ENCODE assay signal across 15 mouse cellular contexts in the genomic region with DNA sequence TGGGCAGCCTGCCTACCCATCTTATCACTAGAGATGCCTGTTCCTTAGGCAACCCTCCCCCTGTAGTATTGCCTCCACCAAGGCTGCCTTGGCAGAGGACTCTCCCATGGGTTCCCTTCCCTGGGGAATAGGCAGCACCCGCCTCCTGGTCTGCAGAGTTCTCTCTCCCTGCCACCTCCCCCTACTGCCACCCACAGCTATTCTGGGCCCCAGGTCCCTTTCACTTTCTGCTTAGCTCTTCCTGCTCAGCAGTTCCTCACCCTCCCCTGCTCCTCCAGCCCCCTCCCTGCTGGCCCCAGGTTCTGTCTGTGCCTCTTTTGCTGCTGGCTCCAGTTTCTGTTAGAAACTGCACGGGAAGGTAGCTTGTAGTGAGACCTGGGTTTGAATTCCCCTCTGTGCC. TPM values are rescaled to one million over a fixed set of nuclear protein-coding genes. Genes with fewer than 3 reads are reported as not detected.
DNase-seq lines count a peak whose midpoint lies in the region; ATAC-seq and TF ChIP-seq lines count a peak whose summit lies in the region.
"Had no signal": no experiment of that assay in that cellular context is flagged by ENCODE, and none has a peak within 500 bp of the region (broad histone marks: within the 10 kb centered on the region; RNA-seq: fewer than 3 reads in every experiment).

No protein-coding gene starts in this region.

- 0 out of 2 replicates have a peak overlapping the region, but pooled peaks have one; percentile 11 for H3K27ac ChIP-seq in liver, postnatal 0 days (ENCODE audit: low read depth)
- no peak overlapping the region for H3K27ac ChIP-seq in hindbrain, embryonic 10.5 days
- H3K27ac ChIP-seq: embryonic facial prominence, embryonic 13.5 days; hindbrain, embryonic 12.5 days had no signal

- H3K4me1 ChIP-seq in liver, postnatal 0 days (ENCODE audit: insufficient read depth): peaks cover 47% of the 10 kb centered on the region
- peaks cover 90% of the 10 kb centered on the region for H3K4me1 ChIP-seq in megakaryocyte, embryonic 14.5 days
- peaks cover 7% of the 10 kb centered on the region; the same call in 1 of the 2 replicates for H3K4me1 ChIP-seq in hindbrain, embryonic 10.5 days (replicated peaks)
- H3K4me1 ChIP-seq: hindbrain, embryonic 12.5 days had no signal

- H3K9me3 ChIP-seq in liver, postnatal 0 days (ENCODE audit: low read length): no peaks in the 10 kb centered on the region
- H3K9me3 ChIP-seq in megakaryocyte, embryonic 14.5 days: no peaks in the 10 kb centered on the region
- no peaks in the 10 kb centered on the region for H3K9me3 ChIP-seq in hindbrain, embryonic 10.5 days
- H3K9me3 ChIP-seq: embryonic facial prominence, embryonic 13.5 days; hindbrain, embryonic 12.5 days had no signal

- no peak overlapping the region for H3K4me3 ChIP-seq in liver, postnatal 0 days (ENCODE audit: low read depth, low read length)
- H3K4me3 ChIP-seq in megakaryocyte, embryonic 14.5 days (replicated peaks): peak overlapping the region; percentile 76
- H3K4me3 ChIP-seq in hindbrain, embryonic 10.5 days: no peak overlapping the region
- H3K4me3 ChIP-seq: embryonic facial prominence, embryonic 13.5 days; hindbrain, embryonic 12.5 days had no signal

- no peaks in the 10 kb centered on the region for H3K27me3 ChIP-seq in liver, postnatal 0 days (ENCODE audit: insufficient read depth, low read length)
- H3K27me3 ChIP-seq in megakaryocyte, embryonic 14.5 days (replicated peaks): no peaks in the 10 kb centered on the region
- H3K27me3 ChIP-seq in hindbrain, embryonic 10.5 days (ENCODE audit: insufficient read depth, poor library complexity, severe bottlenecking): peaks cover 9% of the 10 kb centered on the region
- H3K27me3 ChIP-seq: embryonic facial prominence, embryonic 13.5 days had no signal

- no peak for ATAC-seq in liver, postnatal 0 days
- peak; percentile 72 for ATAC-seq in activated CD4-positive, CD25-positive, alpha-beta regulatory T cell, adult 4 months

- no peak for TF ChIP-seq CTCF in liver, postnatal 0 days (IDR thresholded peaks at IDR 0.05; ENCODE audit: low read depth)

- peak overlapping the region; percentile 35 for H3K4me2 ChIP-seq in liver, postnatal 0 days (ENCODE audit: low read depth, low read length)
- H3K4me2 ChIP-seq: embryonic facial prominence, embryonic 13.5 days; hindbrain, embryonic 12.5 days had no signal

- no peak for DNase-seq in liver, postnatal 0 days
- DNase-seq in liver: no peak
- DNase-seq in thymus, postnatal 14 days: peak; percentile 83
- DNase-seq in hindbrain, embryonic 10.5 days (ENCODE audit: low spot score): no peak
- no peak for DNase-seq in layer of hippocampus, adult 11-12 months (ENCODE audit: low spot score)
- DNase-seq in kidney, postnatal 36 days: no peak
- DNase-seq: cerebellum, adult 11 months; gastrocnemius, postnatal 14 days; kidney, postnatal 4 days; midbrain, embryonic 14.5 days had no signal

- 24% methylated on average over 2 of the region's 2 CpGs for WGBS in liver, postnatal 0 days (ENCODE audit: insufficient replicate concordance)
- 41% methylated on average over 2 of the region's 2 CpGs for WGBS in hindbrain, embryonic 10.5 days

- no peaks in the 10 kb centered on the region for H3K36me3 ChIP-seq in liver, postnatal 0 days (replicated peaks; ENCODE audit: insufficient read depth, low read length)
- no peaks in the 10 kb centered on the region for H3K36me3 ChIP-seq in megakaryocyte, embryonic 14.5 days (replicated peaks; ENCODE audit: low read length)
- H3K36me3 ChIP-seq in hindbrain, embryonic 10.5 days: no peaks in the 10 kb centered on the region
- H3K36me3 ChIP-seq: embryonic facial prominence, embryonic 13.5 days; hindbrain, embryonic 12.5 days had no signal

- no peak for TF ChIP-seq EP300 in liver, postnatal 0 days (IDR thresholded peaks at IDR 0.05; ENCODE audit: low read depth)

- no peak overlapping the region for H3K9ac ChIP-seq in liver, postnatal 0 days (replicated peaks)
- H3K9ac ChIP-seq: embryonic facial prominence, embryonic 13.5 days; hindbrain, embryonic 12.5 days had no signal

RNA-seq across cellular contexts. Expression of gene Socs1, which starts 15.7 kb away (rescaled TPM):
- polyA plus RNA-seq in liver, postnatal 0 days (2015; fragmentation: Nextera tagmentation; extraction: Ambion mirVana): 1.6 TPM in 2 replicates
- polyA plus RNA-seq in activated CD4-positive, CD25-positive, alpha-beta regulatory T cell, adult 4 months (2017; shearing (Covaris generic)): 1 to 10 TPM; 4.0 to 4.6 TPM
- polyA plus RNA-seq in megakaryocyte, embryonic 14.5 days (2012; ENCODE audit: insufficient read depth, low replicate concordance): 13.2 and 35.3 TPM in 2 replicates
- polyA plus RNA-seq in hindbrain, embryonic 10.5 days (2016; fragmentation: Nextera tagmentation; extraction: Ambion mirVana): 2.7 and 3.4 TPM in 2 replicates

RNA-seq across cellular contexts. Expression of gene Tnp2, which starts 18.8 kb away (rescaled TPM):
- not detected in 2 replicates for polyA plus RNA-seq in liver, postnatal 0 days (2015; fragmentation: Nextera tagmentation; extraction: Ambion mirVana)
- polyA plus RNA-seq in activated CD4-positive, CD25-positive, alpha-beta regulatory T cell, adult 4 months (2017; shearing (Covaris generic)): 1 to 10 TPM; 5.7 to 6.3 TPM
- polyA plus RNA-seq in megakaryocyte, embryonic 14.5 days (2012; ENCODE audit: insufficient read depth, low replicate concordance): not detected in 2 replicates
- polyA plus RNA-seq in hindbrain, embryonic 10.5 days (2016; fragmentation: Nextera tagmentation; extraction: Ambion mirVana): not detected in 2 replicates
- polyA plus RNA-seq: embryonic facial prominence, embryonic 13.5 days; hindbrain, embryonic 12.5 days; liver, adult 2 months; midbrain, embryonic 14.5 days had no signal

RNA-seq across cellular contexts. Expression of gene Prm3, which starts 21.1 kb away (rescaled TPM):
- not detected in 2 replicates for polyA plus RNA-seq in liver, postnatal 0 days (2015; fragmentation: Nextera tagmentation; extraction: Ambion mirVana)
- not detected for polyA plus RNA-seq in activated CD4-positive, CD25-positive, alpha-beta regulatory T cell, adult 4 months (2017; shearing (Covaris generic))
- polyA plus RNA-seq in megakaryocyte, embryonic 14.5 days (2012; ENCODE audit: insufficient read depth, low replicate concordance): not detected in 2 replicates
- not detected in 2 replicates for polyA plus RNA-seq in hindbrain, embryonic 10.5 days (2016; fragmentation: Nextera tagmentation; extraction: Ambion mirVana)
- polyA plus RNA-seq: embryonic facial prominence, embryonic 13.5 days; hindbrain, embryonic 12.5 days; liver, adult 2 months; midbrain, embryonic 14.5 days had no signal

RNA-seq across cellular contexts. Expression of gene Prm2, which starts 26.3 kb away (rescaled TPM):
- polyA plus RNA-seq in liver, postnatal 0 days (2015; fragmentation: Nextera tagmentation; extraction: Ambion mirVana): not detected in 2 replicates
- polyA plus RNA-seq in activated CD4-positive, CD25-positive, alpha-beta regulatory T cell, adult 4 months (2017; shearing (Covaris generic)): not detected
- not detected in 2 replicates for polyA plus RNA-seq in megakaryocyte, embryonic 14.5 days (2012; ENCODE audit: insufficient read depth, low replicate concordance)
- polyA plus RNA-seq in hindbrain, embryonic 10.5 days (2016; fragmentation: Nextera tagmentation; extraction: Ambion mirVana): not detected in 2 replicates
- polyA plus RNA-seq: embryonic facial prominence, embryonic 13.5 days; hindbrain, embryonic 12.5 days; liver, adult 2 months; midbrain, embryonic 14.5 days had no signal

RNA-seq across cellular contexts. Expression of gene Prm1, which starts 36.0 kb away (rescaled TPM):
- polyA plus RNA-seq in liver, postnatal 0 days (2015; fragmentation: Nextera tagmentation; extraction: Ambion mirVana): not detected in 2 replicates
- under 1 TPM in 1 of 2 experiments, not detected in 1; 0.77 TPM for polyA plus RNA-seq in activated CD4-positive, CD25-positive, alpha-beta regulatory T cell, adult 4 months (2017; shearing (Covaris generic))
- polyA plus RNA-seq in megakaryocyte, embryonic 14.5 days (2012; ENCODE audit: insufficient read depth, low replicate concordance): not detected in 2 replicates
- polyA plus RNA-seq in hindbrain, embryonic 10.5 days (2016; fragmentation: Nextera tagmentation; extraction: Ambion mirVana): not detected in 2 replicates
- polyA plus RNA-seq: embryonic facial prominence, embryonic 13.5 days; hindbrain, embryonic 12.5 days; liver, adult 2 months; midbrain, embryonic 14.5 days had no signal
